Mouse (Mus musculus): ENCODE data around the gene Tmem38b.
A peak's percentile ranks its signal among the peaks of the same experiment; 100 is the strongest.

Tmem38b gene

GRCm38 (mm10) chr4:53886342-53887088 is 60.7 kb downstream of the Tmem38b start:
- no peak for DNase-seq

GRCm38 (mm10) chr4:53895335-53895734 is 69.5 kb downstream of the Tmem38b start:
- DNase-seq, result no peak

GRCm38 (mm10) chr4:53896150-53896833 is 70.4 kb downstream of the Tmem38b start:
- DNase-seq, result no peak

- no peak for DNase-seq
Measured at GRCm38 (mm10) chr4:53900386-53900971, 74.6 kb downstream of the Tmem38b start.

GRCm38 (mm10) chr4:53904335-53904734 is 78.5 kb downstream of the Tmem38b start:
- no peak for DNase-seq

- peak; percentile 29 to 39 for DNase-seq
Measured at GRCm38 (mm10) chr4:53905537-53905936, 79.7 kb downstream of the Tmem38b start.

- DNase-seq, result no peak
Measured at GRCm38 (mm10) chr4:53907071-53907470, 81.2 kb downstream of the Tmem38b start.

All from B cell, adult 2 months (primary cell).